Mouse (Mus musculus) kidney, embryonic 15.5 days (tissue): ENCODE measurements around the gene Nfkbib. TPM values are rescaled to one million over a fixed set of nuclear protein-coding genes. Genes with fewer than 3 reads are reported as not detected.

ENCODE experiments used
- ATAC-seq: fragments of 200-750 bp; cut with Nextera tagmentation; replicated peaks from 2 replicates; pipeline ENCODE4 v1.8.0; 2017; ENCODE audit warnings: moderate TSS enrichment; ENCODE audit not compliant: low FRiP score
- H3K27ac ChIP-seq: fragments of 300-500 bp; sonication (generic); 2 replicates; pipeline ENCODE4 v1.5.1; 2015; ENCODE audit warnings: mild to moderate bottlenecking, inconsistent platforms
- H3K27me3 ChIP-seq: fragments of 300-500 bp; sonication (generic); 2 replicates; pipeline ENCODE4 v1.6.1; 2015; ENCODE audit warnings: inconsistent platforms
- H3K36me3 ChIP-seq: fragments of 300-500 bp; sonication (generic); 2 replicates; pipeline ENCODE4 v1.6.1; 2015; ENCODE audit warnings: inconsistent platforms
- H3K4me1 ChIP-seq: fragments of 300-500 bp; sonication (generic); 2 replicates; pipeline ENCODE4 v1.6.1; 2015; ENCODE audit warnings: inconsistent platforms
- H3K4me2 ChIP-seq: fragments of 300-500 bp; sonication (generic); 2 replicates; pipeline ENCODE4 v1.6.1; 2015; ENCODE audit warnings: moderate library complexity, mild to moderate bottlenecking, inconsistent platforms
- H3K4me3 ChIP-seq: fragments of 300-500 bp; sonication (generic); replicated peaks from 2 replicates; pipeline ENCODE4 v1.5.1; 2015; ENCODE audit warnings: mild to moderate bottlenecking, inconsistent platforms
- H3K9ac ChIP-seq: fragments of 300-500 bp; sonication (generic); 2 replicates; pipeline ENCODE4 v1.6.1; 2015; ENCODE audit warnings: mild to moderate bottlenecking, inconsistent platforms
- H3K9me3 ChIP-seq: fragments of 300-500 bp; sonication (generic); replicated peaks from 2 replicates; pipeline ENCODE4 v1.6.1; 2016; ENCODE audit warnings: inconsistent platforms
- WGBS: fragments of 180-500 bp; shearing (Covaris S2); methylation state at CpG from one replicate; pipeline ENCODE4 v1.1.7; 2015; ENCODE audit warnings: mixed read lengths; 5-methylcytosine and 5-hydroxymethylcytosine counted together
- polyA plus RNA-seq: library from polyadenylated mRNA; unstranded; fragments of >200 nt; fragmentation: Nextera tagmentation; extraction: Ambion mirVana; gene quantifications from 2 replicates; pipeline ENCODE4 v1.2.1, GENCODE M21; 2015

Nfkbib gene
- polyA plus RNA-seq, 1 experiment from 2014 or later, result 45.2 TPM

- 83% methylated on average over 3 of the region's 3 CpGs for WGBS
These were observed 27.2 kb upstream of the Nfkbib start for GRCm38 (mm10) chr7:28794496-28794895.

DNA sequence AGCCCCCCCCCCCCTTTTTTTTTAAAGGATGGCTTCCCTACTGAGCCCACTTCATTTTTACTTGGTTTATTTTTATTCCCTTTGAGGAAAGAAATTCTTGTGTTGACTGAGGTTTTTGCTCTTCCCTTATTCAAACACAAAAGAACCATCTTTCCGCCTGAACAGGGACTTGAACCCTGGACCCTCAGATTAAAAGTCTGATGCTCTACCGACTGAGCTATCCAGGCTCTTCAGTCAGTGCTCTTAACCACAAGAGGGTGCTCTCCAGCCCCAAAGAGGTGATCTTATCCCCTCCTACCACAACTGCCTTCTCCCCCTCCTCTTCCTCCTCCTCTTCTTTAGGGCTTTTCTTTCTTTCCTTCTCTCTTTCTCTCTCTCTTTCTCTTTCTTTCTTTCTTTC lies 26.5 kb upstream of the Nfkbib start:
- 41% methylated on average over 2 of the region's 2 CpGs for WGBS
- Histone ChIP-seq H3K4me3 (no peak overlapping the region), H3K9ac (no peak overlapping the region), H3K9me3 (no peaks in the 10 kb centered on the region), H3K27me3 (no peaks in the 10 kb centered on the region), H3K4me2 (no peak overlapping the region), H3K36me3 (no peaks in the 10 kb centered on the region), H3K27ac (no peak overlapping the region), H3K4me1 (peaks cover 34% of the 10 kb centered on the region)
- no peak for ATAC-seq

More at GRCm38 (mm10) chr7:28794496-28794895, 27.2 kb upstream of the Nfkbib start:
- H3K4me3 ChIP-seq, result no peak overlapping the region
- no peaks in the 10 kb centered on the region for H3K9me3 ChIP-seq
- H3K27ac ChIP-seq, result no peak overlapping the region
- no peak overlapping the region for H3K4me2 ChIP-seq
- H3K4me1 ChIP-seq, result peaks cover 27% of the 10 kb centered on the region
- H3K36me3 ChIP-seq, result no peaks in the 10 kb centered on the region
- H3K27me3 ChIP-seq, result no peaks in the 10 kb centered on the region
- ATAC-seq, result no peak
- no peak overlapping the region for H3K9ac ChIP-seq

DNA sequence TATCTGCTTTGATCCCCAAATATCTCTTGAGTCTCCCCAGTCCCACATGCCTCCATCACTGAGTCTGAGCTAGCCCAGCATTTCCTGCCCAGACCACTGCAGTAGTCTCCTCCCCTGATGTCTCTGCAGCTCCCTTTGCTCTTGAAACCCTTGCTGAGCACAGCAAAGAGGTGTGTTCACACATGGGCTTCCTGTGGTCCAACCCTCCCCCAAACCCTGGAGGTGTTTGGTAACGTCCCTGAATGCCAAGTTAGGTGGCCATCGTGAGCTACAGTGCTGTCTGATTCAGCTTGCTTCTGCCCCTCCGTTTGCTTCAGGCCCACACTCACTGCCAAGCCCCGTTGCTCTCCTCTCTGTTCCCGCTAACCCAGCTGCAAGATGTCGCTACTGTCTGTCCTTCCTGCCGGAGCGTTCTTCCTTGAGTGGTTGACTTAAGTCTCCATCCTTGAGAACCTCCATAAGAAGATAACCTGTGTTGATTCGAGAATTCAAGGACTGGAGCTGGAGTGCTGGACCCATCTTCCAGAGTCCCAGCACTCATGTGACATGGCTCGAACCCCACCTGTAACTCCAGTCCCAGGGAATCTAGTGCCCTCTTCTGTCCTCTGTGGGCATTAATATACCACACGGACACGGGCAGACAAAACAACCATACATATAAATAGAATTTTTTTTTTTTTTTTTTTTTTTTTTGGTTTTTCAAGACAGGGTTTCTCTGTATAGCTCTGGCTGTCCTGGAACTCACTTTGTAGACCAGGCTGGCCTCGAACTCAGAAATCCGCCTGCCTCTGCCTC lies 25.3 kb upstream of the Nfkbib start:
- H3K9ac ChIP-seq, result no peak overlapping the region
- H3K4me1 ChIP-seq, result peaks cover 40% of the 10 kb centered on the region
- no peak overlapping the region for H3K4me3 ChIP-seq
- no peaks in the 10 kb centered on the region for H3K9me3 ChIP-seq
- H3K36me3 ChIP-seq, result 0 out of 2 replicates have a peak, but pooled peaks cover 4% of the 10 kb centered on the region
- ATAC-seq, result no peak
- no peak overlapping the region for H3K4me2 ChIP-seq
- 78% methylated on average over 14 of the region's 14 CpGs for WGBS
- H3K27ac ChIP-seq, result no peak overlapping the region
- H3K27me3 ChIP-seq, result no peaks in the 10 kb centered on the region

DNA sequence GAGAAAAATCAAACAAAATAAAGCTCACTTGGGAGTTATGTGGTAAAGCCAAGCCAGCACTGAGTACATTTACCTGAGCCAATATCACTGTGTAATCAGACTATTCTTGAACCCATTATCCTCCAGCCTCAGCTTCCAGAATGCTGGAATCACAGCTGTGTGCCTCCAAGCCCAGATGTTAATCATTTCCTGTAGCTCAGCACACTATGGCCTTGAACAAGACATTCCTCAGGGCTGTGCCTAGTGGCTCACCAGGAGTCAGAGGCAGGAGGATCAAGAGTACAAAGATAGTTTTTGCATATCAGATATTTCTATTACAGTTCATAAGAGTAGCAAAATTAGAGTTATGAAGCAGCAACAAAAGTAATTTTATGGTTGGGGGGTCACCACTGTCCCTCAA lies 24.4 kb upstream of the Nfkbib start:
- Histone ChIP-seq H3K27me3 (no peaks in the 10 kb centered on the region), H3K4me2 (no peak overlapping the region), H3K9me3 (no peaks in the 10 kb centered on the region), H3K4me3 (no peak overlapping the region), H3K27ac (no peak overlapping the region), H3K9ac (no peak overlapping the region), H3K36me3 (0 out of 2 replicates have a peak, but pooled peaks cover 6% of the 10 kb centered on the region), H3K4me1 (peaks cover 36% of the 10 kb centered on the region)
- ATAC-seq, result no peak

DNA sequence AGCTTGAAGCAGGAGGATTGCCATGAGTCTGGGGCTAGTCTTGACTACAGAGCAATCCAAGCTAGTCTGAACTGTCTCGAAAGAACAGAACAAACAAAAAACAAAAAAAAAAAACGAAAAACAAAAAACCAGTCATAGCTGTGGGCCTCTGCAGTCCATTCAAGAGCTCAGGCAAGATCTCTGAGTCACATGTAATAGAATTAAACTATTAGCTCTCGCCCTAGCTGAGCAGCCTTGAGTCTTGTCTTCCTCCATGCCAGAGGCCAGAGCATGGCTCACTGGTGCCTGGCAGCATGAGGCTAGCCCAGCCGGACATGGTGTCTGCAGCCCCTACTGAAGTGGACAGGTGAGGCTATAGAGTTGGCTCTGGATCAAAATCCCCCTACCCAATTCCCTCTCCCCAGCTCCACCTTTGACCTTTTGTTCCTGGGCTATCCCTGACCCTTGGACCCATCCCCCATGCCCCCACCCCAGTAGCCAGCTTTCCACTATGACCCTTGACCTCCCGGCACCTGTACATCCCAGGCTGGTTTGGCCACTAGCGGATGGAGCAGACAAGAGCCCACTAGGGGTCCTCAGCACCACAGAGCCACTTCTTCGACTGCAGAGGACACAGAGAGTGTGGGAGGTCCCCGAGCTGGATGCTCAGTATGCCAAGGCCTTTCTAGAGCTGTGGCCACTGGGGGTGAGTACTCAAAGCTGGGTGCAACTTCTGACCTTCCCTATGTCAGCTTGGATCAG lies 22.9 kb upstream of the Nfkbib start:
- Histone ChIP-seq H3K36me3 (peaks cover 19% of the 10 kb centered on the region), H3K9ac (no peak overlapping the region), H3K27ac (0 out of 2 replicates have a peak overlapping the region, but pooled peaks have one; percentile 29), H3K9me3 (no peaks in the 10 kb centered on the region), H3K4me2 (no peak overlapping the region), H3K4me1 (peaks cover 26% of the 10 kb centered on the region), H3K4me3 (no peak overlapping the region), H3K27me3 (no peaks in the 10 kb centered on the region)
- WGBS, result 53% methylated on average over 8 of the region's 8 CpGs
- peak; percentile 26; the same call in 1 of the 2 replicates for ATAC-seq

- H3K4me2 ChIP-seq, result no peak overlapping the region
- H3K4me1 ChIP-seq, result peaks cover 26% of the 10 kb centered on the region
- ATAC-seq, result no peak
- WGBS, result 52% methylated on average over 3 of the region's 3 CpGs
- H3K9ac ChIP-seq, result no peak overlapping the region
- peaks cover 27% of the 10 kb centered on the region for H3K36me3 ChIP-seq
- H3K4me3 ChIP-seq, result no peak overlapping the region
- H3K9me3 ChIP-seq, result no peaks in the 10 kb centered on the region
- peak overlapping the region; percentile 29; the same call in 1 of the 2 replicates for H3K27ac ChIP-seq
- H3K27me3 ChIP-seq, result no peaks in the 10 kb centered on the region
These were observed 21.9 kb upstream of the Nfkbib start for GRCm38 (mm10) chr7:28789235-28789634.

GRCm38 (mm10) chr7:28788307-28789195 lies 21.2 kb upstream of the Nfkbib start, which contains the start of gene Rinl:
TSS of gene Rinl (plus strand) at chr7:28788969.
- Histone ChIP-seq H3K27me3 (no peaks in the 10 kb centered on the region), H3K36me3 (peaks cover 34% of the 10 kb centered on the region), H3K9ac (no peak within 1 kb of the TSS), H3K4me2 (no peak within 1 kb of the TSS), H3K9me3 (no peaks in the 10 kb centered on the region), H3K4me3 (no peak within 1 kb of the TSS), H3K27ac (peak within 1 kb of the TSS; percentile 29; the same call in 1 of the 2 replicates), H3K4me1 (peaks cover 26% of the 10 kb centered on the region)
- ATAC-seq, result no peak
- 55% methylated on average over 5 of the region's 5 CpGs for WGBS

GRCm38 (mm10) chr7:28787884-28788283 lies 20.6 kb upstream of the Nfkbib start:
- no peak overlapping the region for H3K4me3 ChIP-seq
- no peak overlapping the region for H3K9ac ChIP-seq
- ATAC-seq, result no peak
- H3K4me1 ChIP-seq, result peaks cover 26% of the 10 kb centered on the region
- H3K27me3 ChIP-seq, result no peaks in the 10 kb centered on the region
- H3K27ac ChIP-seq, result no peak overlapping the region
- H3K9me3 ChIP-seq, result no peaks in the 10 kb centered on the region
- no peak overlapping the region for H3K4me2 ChIP-seq
- 96% methylated on average over 9 of the region's 9 CpGs for WGBS
- peaks cover 40% of the 10 kb centered on the region for H3K36me3 ChIP-seq

DNA sequence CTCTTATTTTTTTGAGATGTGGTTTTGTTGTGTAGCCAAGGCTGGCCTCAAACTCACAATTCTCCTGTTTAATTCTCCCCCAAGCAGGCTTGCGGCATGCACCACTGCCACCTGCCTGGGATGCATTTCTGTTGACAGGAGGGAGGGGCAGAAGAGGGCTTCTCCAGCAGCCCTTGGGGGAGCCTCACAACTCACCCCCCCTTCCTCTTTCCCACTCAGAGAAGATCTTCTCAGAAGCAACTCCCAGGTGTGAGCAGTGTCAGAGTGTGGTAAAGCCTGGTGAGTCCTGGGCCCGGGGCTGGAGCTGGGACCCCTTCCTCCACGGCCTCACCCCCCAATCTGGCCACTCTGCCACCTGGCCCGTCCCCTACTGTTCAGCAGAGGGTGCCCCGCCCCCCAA lies 17.8 kb upstream of the Nfkbib start:
- peaks cover 43% of the 10 kb centered on the region for H3K36me3 ChIP-seq
- 81% methylated on average over 5 of the region's 5 CpGs for WGBS
- no peak overlapping the region for H3K9ac ChIP-seq
- H3K4me2 ChIP-seq, result no peak overlapping the region
- ATAC-seq, result no peak
- H3K4me3 ChIP-seq, result no peak overlapping the region
- no peaks in the 10 kb centered on the region for H3K9me3 ChIP-seq
- no peaks in the 10 kb centered on the region for H3K27me3 ChIP-seq
- no peak overlapping the region for H3K27ac ChIP-seq
- H3K4me1 ChIP-seq, result peaks cover 27% of the 10 kb centered on the region

DNA sequence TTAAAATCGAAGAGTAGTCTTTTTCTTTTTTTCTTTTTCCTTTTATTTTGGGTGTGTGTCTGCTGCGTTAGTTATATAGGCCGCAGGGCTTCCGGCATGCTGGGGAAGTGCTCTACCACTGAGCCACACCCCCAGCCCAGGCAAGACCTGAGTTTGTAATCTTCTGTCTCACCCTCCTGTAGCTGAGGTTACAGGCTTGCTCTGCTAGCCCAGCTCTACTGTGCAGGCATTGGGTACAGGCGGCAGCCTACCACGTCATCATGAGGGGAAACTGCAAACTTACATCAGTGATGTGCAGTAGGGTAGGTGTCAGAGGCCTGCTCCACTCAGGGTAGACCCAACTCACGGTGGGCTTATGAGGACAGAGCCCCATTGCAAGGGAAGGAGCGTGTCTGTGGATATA lies 13.9 kb upstream of the Nfkbib start:
- no peaks in the 10 kb centered on the region for H3K9me3 ChIP-seq
- H3K9ac ChIP-seq, result no peak overlapping the region
- H3K27me3 ChIP-seq, result no peaks in the 10 kb centered on the region
- no peak overlapping the region for H3K4me2 ChIP-seq
- H3K4me3 ChIP-seq, result no peak overlapping the region
- peaks cover 9% of the 10 kb centered on the region for H3K4me1 ChIP-seq
- ATAC-seq, result no peak
- WGBS, result 95% methylated on average over 8 of the region's 8 CpGs
- H3K27ac ChIP-seq, result 0 out of 2 replicates have a peak overlapping the region, but pooled peaks have one; percentile 62
- H3K36me3 ChIP-seq, result peaks cover 36% of the 10 kb centered on the region

DNA sequence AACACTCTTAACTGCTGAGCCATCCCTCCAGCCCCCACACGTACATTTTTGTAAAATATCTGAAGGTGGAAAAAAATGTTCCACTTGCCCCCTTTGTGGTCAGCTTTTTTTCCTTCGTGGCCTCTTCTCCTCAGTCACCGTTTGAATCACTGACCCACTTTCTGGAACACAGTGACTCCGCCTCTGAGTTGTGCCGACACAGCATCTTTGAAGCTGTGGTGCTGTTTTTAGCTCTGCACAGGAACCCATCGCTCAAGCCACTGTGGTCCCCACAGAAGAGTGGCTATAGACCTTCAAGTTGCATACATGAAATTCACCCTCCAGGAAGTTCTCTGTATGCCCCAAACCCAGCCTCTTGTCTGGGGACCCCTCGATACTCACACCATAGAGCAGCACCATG lies 13.5 kb upstream of the Nfkbib start:
- no peak for ATAC-seq

More for the DNA sequence above, 13.5 kb upstream of the Nfkbib start:
- H3K4me3 ChIP-seq, result no peak overlapping the region
- H3K27me3 ChIP-seq, result no peaks in the 10 kb centered on the region
- H3K9me3 ChIP-seq, result no peaks in the 10 kb centered on the region
- no peak overlapping the region for H3K4me2 ChIP-seq
- H3K9ac ChIP-seq, result no peak overlapping the region
- peaks cover 10% of the 10 kb centered on the region for H3K4me1 ChIP-seq
- peak overlapping the region; percentile 62; the same call in 1 of the 2 replicates for H3K27ac ChIP-seq
- WGBS, result 76% methylated on average over 7 of the region's 7 CpGs
- H3K36me3 ChIP-seq, result peaks cover 32% of the 10 kb centered on the region; the same call in 1 of the 2 replicates
